Mouse (Mus musculus): Measurements from ENCODE around the gene Slc25a34.

- TF ChIP-seq CTCF (IDR thresholded peaks at IDR 0.05; ENCODE audit: control insufficient read depth, insufficient read depth, low read length): no peak
- TF ChIP-seq POLR2A (IDR thresholded peaks at IDR 0.05; ENCODE audit: borderline replicate concordance, control insufficient read depth, low read depth, low read length): no peak
These were observed 50.2 kb downstream of the Slc25a34 start for GRCm38 (mm10) chr4:141573359-141573966.

Measured in bone marrow, adult 2 months (tissue).